Mouse (Mus musculus): ENCODE results near the gene Arrdc5. TPM values are rescaled to one million over a fixed set of nuclear protein-coding genes. Genes with fewer than 3 reads are reported as not detected.
A peak's percentile ranks its signal among the peaks of the same experiment; 100 is the strongest.

Gene Arrdc5
- polyA plus RNA-seq, 1 experiment: not detected

DNA sequence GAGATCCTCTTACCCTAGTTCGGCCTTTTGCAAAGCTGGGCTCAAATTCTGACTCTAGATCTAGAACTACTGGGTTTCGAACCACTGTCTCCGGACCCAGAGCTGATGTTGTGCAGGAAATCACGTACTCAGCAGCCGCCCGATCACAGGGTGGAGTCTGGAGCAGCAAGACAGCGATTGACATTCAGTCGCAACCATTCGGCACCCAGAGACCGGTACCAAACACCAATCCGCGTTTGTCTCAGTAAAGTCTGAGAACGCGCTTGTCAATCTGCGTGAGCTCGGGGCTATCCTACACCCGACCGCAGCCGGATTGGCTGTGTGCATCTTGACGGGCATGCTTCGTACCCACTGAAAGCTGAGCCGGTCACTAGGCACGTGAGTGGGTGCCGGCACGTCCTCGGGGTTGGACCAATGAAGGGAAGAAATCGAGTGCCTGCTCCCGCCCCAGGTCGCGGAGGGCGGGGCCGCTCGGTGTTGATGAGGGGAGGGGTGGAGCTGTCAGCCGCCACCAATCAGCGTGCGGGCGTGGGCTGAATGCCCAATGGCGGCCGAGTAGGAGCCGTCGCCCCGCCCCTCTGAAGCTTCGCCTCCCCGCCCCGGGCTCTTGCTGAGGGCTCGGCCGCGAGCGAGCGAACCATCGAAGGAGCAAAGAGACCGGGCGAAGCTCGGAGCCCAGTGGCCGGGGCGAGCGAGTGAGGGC lies 25.5 kb upstream of the Arrdc5 start, which contains the start of gene Kdm4b:
Gene Kdm4b (plus strand): TSS at position 613 of the 703 bp plus-strand sequence.
- peaks cover 34% of the 10 kb centered on the region for H3K79me2 ChIP-seq (ENCODE audit: control insufficient read depth, insufficient read depth)
- H3K4me3 ChIP-seq: peak within 1 kb of the TSS; percentile 32
- peaks cover 3% of the 10 kb centered on the region for H3K36me3 ChIP-seq (ENCODE audit: control insufficient read depth, insufficient read depth)
- peak; percentile 82 for TF ChIP-seq SRF (IDR thresholded peaks at IDR 0.05; ENCODE audit: control insufficient read depth, insufficient read length, low read depth)
- TF ChIP-seq POLR2A (IDR thresholded peaks at IDR 0.05; ENCODE audit: insufficient read length, low read depth): peak; percentile 83
- no peak for TF ChIP-seq REST (IDR thresholded peaks at IDR 0.05; ENCODE audit: insufficient read depth, insufficient read length)
- no peak for TF ChIP-seq MYOG (IDR thresholded peaks at IDR 0.05; ENCODE audit: control insufficient read depth in 1 of 3, insufficient read depth in 1 of 3, insufficient read length in 2 of 3, low read depth in 2 of 3)
- TF ChIP-seq USF1 (IDR thresholded peaks at IDR 0.05; ENCODE audit: low read depth): peak; percentile 90
- TF ChIP-seq E2F4 (IDR thresholded peaks at IDR 0.05; ENCODE audit: insufficient read depth): no peak
- no peak for TF ChIP-seq CEBPB (IDR thresholded peaks at IDR 0.05; ENCODE audit: insufficient read depth, poor library complexity, severe bottlenecking)
- no peak for TF ChIP-seq POLR2AphosphoS2 (IDR thresholded peaks at IDR 0.05; ENCODE audit: insufficient read length, low read depth)
- TF ChIP-seq TCF12 (IDR thresholded peaks at IDR 0.05; ENCODE audit: insufficient read depth, poor library complexity, severe bottlenecking): no peak
- TF ChIP-seq MYOD1 (IDR thresholded peaks at IDR 0.05; ENCODE audit: control insufficient read depth in 1 of 3, insufficient read length in 2 of 3, low read depth in 2 of 3): no peak
- no peak for TF ChIP-seq TCF3 (IDR thresholded peaks at IDR 0.05; ENCODE audit: insufficient read length, low read depth)
- TF ChIP-seq MAX (IDR thresholded peaks at IDR 0.05; ENCODE audit: low read depth): no peak
- H3ac ChIP-seq (ENCODE audit: control insufficient read depth, insufficient read length): peak within 1 kb of the TSS; percentile 92
- H3K4me2 ChIP-seq (ENCODE audit: low read depth): peak within 1 kb of the TSS; percentile 79
- no peaks in the 10 kb centered on the region for H3K27me3 ChIP-seq (ENCODE audit: control insufficient read depth, insufficient read depth, insufficient read length)

DNA sequence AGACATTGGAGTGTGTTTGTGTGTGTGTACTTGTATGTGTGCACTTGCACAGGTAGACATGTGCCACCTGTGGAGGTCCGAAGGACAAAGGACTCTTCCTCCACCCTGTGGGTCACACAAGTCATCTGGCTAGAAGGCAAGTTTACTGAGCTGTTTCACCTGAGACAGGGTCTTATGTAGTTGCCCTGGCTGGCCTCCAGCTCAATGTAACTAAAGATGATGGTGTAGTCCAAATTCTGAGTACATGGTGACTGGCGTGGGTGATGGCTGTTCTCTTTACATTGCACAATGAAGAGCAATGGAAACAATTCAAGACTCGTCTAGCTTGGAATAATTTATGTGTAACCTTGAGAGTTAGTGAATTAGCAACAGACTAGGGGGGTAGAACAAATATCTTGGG lies 24.3 kb upstream of the Arrdc5 start:
- no peak for TF ChIP-seq TCF3 (IDR thresholded peaks at IDR 0.05; ENCODE audit: insufficient read length, low read depth)
- no peak for TF ChIP-seq MAX (IDR thresholded peaks at IDR 0.05; ENCODE audit: low read depth)
- no peak for TF ChIP-seq CEBPB (IDR thresholded peaks at IDR 0.05; ENCODE audit: insufficient read depth, poor library complexity, severe bottlenecking)
- no peak for TF ChIP-seq MYOG (IDR thresholded peaks at IDR 0.05; ENCODE audit: control insufficient read depth in 1 of 3, insufficient read depth in 1 of 3, insufficient read length in 2 of 3, low read depth in 2 of 3)
- no peak for TF ChIP-seq REST (IDR thresholded peaks at IDR 0.05; ENCODE audit: insufficient read depth, insufficient read length)
- no peak for TF ChIP-seq SRF (IDR thresholded peaks at IDR 0.05; ENCODE audit: control insufficient read depth, insufficient read length, low read depth)
- TF ChIP-seq POLR2A (IDR thresholded peaks at IDR 0.05; ENCODE audit: insufficient read length, low read depth): no peak
- no peak for TF ChIP-seq MYOD1 (IDR thresholded peaks at IDR 0.05; ENCODE audit: control insufficient read depth in 1 of 3, insufficient read length in 2 of 3, low read depth in 2 of 3)
- no peak for TF ChIP-seq POLR2AphosphoS2 (IDR thresholded peaks at IDR 0.05; ENCODE audit: insufficient read length, low read depth)
- Histone ChIP-seq H3K4me2 (ENCODE audit: low read depth) (no peak overlapping the region), H3K27me3 (ENCODE audit: control insufficient read depth, insufficient read depth, insufficient read length) (no peaks in the 10 kb centered on the region), H3ac (ENCODE audit: control insufficient read depth, insufficient read length) (no peak overlapping the region), H3K4me3 (peak overlapping the region; percentile 32), H3K79me2 (ENCODE audit: control insufficient read depth, insufficient read depth) (peaks cover 28% of the 10 kb centered on the region), H3K36me3 (ENCODE audit: control insufficient read depth, insufficient read depth) (peaks cover 3% of the 10 kb centered on the region)

DNA sequence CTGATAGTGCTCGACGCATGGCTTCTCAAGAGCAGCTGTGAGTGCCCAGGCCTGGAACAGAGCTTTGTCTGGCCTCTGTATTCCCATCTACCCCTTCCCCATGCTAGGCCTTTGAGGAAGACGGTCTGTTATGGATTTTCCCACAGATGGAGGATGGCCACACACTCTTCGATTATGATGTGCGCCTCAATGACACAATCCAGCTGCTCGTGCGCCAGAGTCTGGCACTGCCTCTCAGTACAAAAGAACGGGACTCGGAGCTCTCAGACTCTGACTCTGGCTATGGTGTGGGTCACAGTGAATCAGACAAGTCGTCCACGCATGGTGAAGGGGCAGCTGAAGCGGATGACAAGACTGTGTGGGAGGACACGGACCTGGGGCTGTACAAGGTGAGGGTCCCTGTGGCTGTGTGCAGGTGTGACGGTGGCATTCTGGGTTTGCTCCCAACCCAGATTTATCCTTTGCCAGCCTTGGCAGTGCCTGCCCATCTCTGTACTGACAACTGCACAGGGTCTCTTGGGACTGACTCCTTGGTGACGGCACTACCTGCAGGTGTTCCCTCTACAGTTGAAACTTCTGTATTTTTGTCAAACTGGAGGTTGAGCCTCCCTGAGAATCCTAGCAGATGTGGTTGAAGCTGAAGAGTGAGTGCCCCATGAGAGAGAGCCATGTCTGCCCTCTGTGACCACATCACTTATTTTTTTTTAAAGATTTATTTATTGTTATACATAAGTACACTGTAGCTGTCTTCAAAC lies 9.3 kb upstream of the Arrdc5 start:
- Histone ChIP-seq H3K4me2 (ENCODE audit: low read depth) (no peak overlapping the region), H3K79me2 (ENCODE audit: control insufficient read depth, insufficient read depth) (peaks cover 33% of the 10 kb centered on the region), H3ac (ENCODE audit: control insufficient read depth, insufficient read length) (no peak overlapping the region), H3K27me3 (ENCODE audit: control insufficient read depth, insufficient read depth, insufficient read length) (no peaks in the 10 kb centered on the region), H3K4me3 (no peak overlapping the region), H3K36me3 (ENCODE audit: control insufficient read depth, insufficient read depth) (peaks cover 5% of the 10 kb centered on the region)
- TF ChIP-seq TCF3 (IDR thresholded peaks at IDR 0.05; ENCODE audit: insufficient read length, low read depth) (no peak), MAX (IDR thresholded peaks at IDR 0.05; ENCODE audit: low read depth) (no peak), SRF (IDR thresholded peaks at IDR 0.05; ENCODE audit: control insufficient read depth, insufficient read length, low read depth) (no peak), MYOD1 (IDR thresholded peaks at IDR 0.05; ENCODE audit: control insufficient read depth in 1 of 3, insufficient read length in 2 of 3, low read depth in 2 of 3) (no peak), E2F4 (IDR thresholded peaks at IDR 0.05; ENCODE audit: insufficient read depth) (no peak), USF1 (IDR thresholded peaks at IDR 0.05; ENCODE audit: low read depth) (no peak), REST (IDR thresholded peaks at IDR 0.05; ENCODE audit: insufficient read depth, insufficient read length) (no peak), CEBPB (IDR thresholded peaks at IDR 0.05; ENCODE audit: insufficient read depth, poor library complexity, severe bottlenecking) (no peak), TCF12 (IDR thresholded peaks at IDR 0.05; ENCODE audit: insufficient read depth, poor library complexity, severe bottlenecking) (no peak), POLR2AphosphoS2 (IDR thresholded peaks at IDR 0.05; ENCODE audit: insufficient read length, low read depth) (no peak), MYOG (IDR thresholded peaks at IDR 0.05; ENCODE audit: control insufficient read depth in 1 of 3, insufficient read depth in 1 of 3, insufficient read length in 2 of 3, low read depth in 2 of 3) (no peak)

DNA sequence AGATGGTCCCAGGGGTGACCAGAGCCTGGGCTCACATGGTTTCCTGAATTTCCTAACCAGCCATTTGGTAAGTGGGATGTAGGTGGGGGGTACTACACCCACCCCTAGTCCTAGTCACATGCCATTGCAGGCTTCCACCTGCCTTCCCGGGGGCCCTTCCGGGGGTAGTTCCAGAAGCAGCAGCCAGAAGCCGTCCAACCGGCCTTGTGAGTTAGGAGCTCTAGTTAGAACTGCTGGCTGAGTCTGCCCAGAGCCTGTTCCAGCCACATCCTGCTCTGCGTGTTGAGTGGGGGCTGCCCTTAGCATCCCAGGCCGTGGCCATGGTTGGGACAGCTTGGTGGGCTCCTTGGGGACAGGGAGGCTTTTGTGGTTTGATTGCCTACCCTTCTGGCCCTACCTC lies 8.0 kb upstream of the Arrdc5 start:
- H3K36me3 ChIP-seq (ENCODE audit: control insufficient read depth, insufficient read depth): peaks cover 5% of the 10 kb centered on the region
- H3ac ChIP-seq (ENCODE audit: control insufficient read depth, insufficient read length): no peak overlapping the region
- no peak overlapping the region for H3K4me3 ChIP-seq
- H3K27me3 ChIP-seq (ENCODE audit: control insufficient read depth, insufficient read depth, insufficient read length): no peaks in the 10 kb centered on the region
- H3K4me2 ChIP-seq (ENCODE audit: low read depth): no peak overlapping the region
- peaks cover 35% of the 10 kb centered on the region for H3K79me2 ChIP-seq (ENCODE audit: control insufficient read depth, insufficient read depth)
- TF ChIP-seq POLR2A (IDR thresholded peaks at IDR 0.05; ENCODE audit: insufficient read length, low read depth): no peak
- no peak for TF ChIP-seq SRF (IDR thresholded peaks at IDR 0.05; ENCODE audit: control insufficient read depth, insufficient read length, low read depth)
- TF ChIP-seq TCF12 (IDR thresholded peaks at IDR 0.05; ENCODE audit: insufficient read depth, poor library complexity, severe bottlenecking): no peak
- TF ChIP-seq REST (IDR thresholded peaks at IDR 0.05; ENCODE audit: insufficient read depth, insufficient read length): no peak
- no peak for TF ChIP-seq E2F4 (IDR thresholded peaks at IDR 0.05; ENCODE audit: insufficient read depth)
- TF ChIP-seq MAX (IDR thresholded peaks at IDR 0.05; ENCODE audit: low read depth): no peak
- TF ChIP-seq MYOG (IDR thresholded peaks at IDR 0.05; ENCODE audit: control insufficient read depth in 1 of 3, insufficient read depth in 1 of 3, insufficient read length in 2 of 3, low read depth in 2 of 3): no peak
- TF ChIP-seq USF1 (IDR thresholded peaks at IDR 0.05; ENCODE audit: low read depth): no peak
- TF ChIP-seq CEBPB (IDR thresholded peaks at IDR 0.05; ENCODE audit: insufficient read depth, poor library complexity, severe bottlenecking): no peak
- TF ChIP-seq MYOD1 (IDR thresholded peaks at IDR 0.05; ENCODE audit: control insufficient read depth in 1 of 3, insufficient read length in 2 of 3, low read depth in 2 of 3): no peak
- TF ChIP-seq TCF3 (IDR thresholded peaks at IDR 0.05; ENCODE audit: insufficient read length, low read depth): no peak
- no peak for TF ChIP-seq POLR2AphosphoS2 (IDR thresholded peaks at IDR 0.05; ENCODE audit: insufficient read length, low read depth)
